Mouse (Mus musculus) heart, embryonic 16.5 days (tissue): ENCODE results near the gene Zfp119b. TPM values are rescaled to one million over a fixed set of nuclear protein-coding genes. Genes with fewer than 3 reads are reported as not detected.

Experiments
- ATAC-seq: fragments of 200-750 bp; cut with Nextera tagmentation; replicated peaks from 2 replicates; pipeline ENCODE4 v1.8.0; 2017; ENCODE audit warnings: moderate number of reproducible peaks; ENCODE audit not compliant: insufficient read depth, low FRiP score; ENCODE audit errors: extremely low read depth
- H3K27ac ChIP-seq: fragments of 300-500 bp; sonication (generic); 2 replicates; pipeline ENCODE4 v1.5.1; 2014; ENCODE audit warnings: mild to moderate bottlenecking, low read length, control low read depth, moderate library complexity
- H3K27me3 ChIP-seq: fragments of 300-500 bp; sonication (generic); 2 replicates; pipeline ENCODE4 v1.6.1; 2014; ENCODE audit warnings: low read length, mixed read lengths; ENCODE audit not compliant: control insufficient read depth, insufficient read depth
- H3K36me3 ChIP-seq: fragments of 300-500 bp; sonication (generic); 2 replicates; pipeline ENCODE4 v1.6.1; 2014; ENCODE audit not compliant: control insufficient read depth, insufficient read depth
- H3K4me1 ChIP-seq: fragments of 300-500 bp; sonication (generic); 2 replicates; pipeline ENCODE4 v1.6.1; 2014; ENCODE audit warnings: low read length, mixed read lengths; ENCODE audit not compliant: control insufficient read depth, insufficient read depth
- H3K4me2 ChIP-seq: fragments of 300-500 bp; sonication (generic); 2 replicates; pipeline ENCODE4 v1.6.1; 2014; ENCODE audit warnings: low read depth, mild to moderate bottlenecking, control low read depth, low read length
- H3K4me3 ChIP-seq: fragments of 300-500 bp; sonication (generic); 2 replicates; pipeline ENCODE4 v1.5.1; 2014; ENCODE audit warnings: mild to moderate bottlenecking, control low read depth, low read length
- H3K9ac ChIP-seq: fragments of 300-500 bp; sonication (generic); 2 replicates; pipeline ENCODE4 v1.6.1; 2014; ENCODE audit warnings: low read length, control low read depth
- H3K9me3 ChIP-seq: fragments of 300-500 bp; sonication (generic); replicated peaks from 2 replicates; pipeline ENCODE4 v1.6.1; 2016; ENCODE audit warnings: low read length; ENCODE audit not compliant: control insufficient read depth
- WGBS: fragments of 180-500 bp; shearing (Covaris S2); extraction: QIAGEN DNeasy Blood & Tissue Kit; methylation state at CpG from one replicate; pipeline ENCODE4 v1.1.7; 2014; 5-methylcytosine and 5-hydroxymethylcytosine counted together
- polyA plus RNA-seq: library from polyadenylated mRNA; unstranded; fragments of >200 nt; fragmentation: Nextera tagmentation; extraction: Ambion mirVana; gene quantifications from 2 replicates; pipeline ENCODE4 v1.2.1, GENCODE M21; 2015

Zfp119b gene
- polyA plus RNA-seq, 1 experiment from 2014 or later: 6.5 TPM

GRCm38 (mm10) chr17:55958918-55959728 lies 9.8 kb upstream of the Zfp119b start, which contains the start of gene Yju2:
Gene Yju2 (plus strand): TSS chr17:55959099.
- H3K4me2 ChIP-seq: peak within 1 kb of the TSS; percentile 66
- H3K4me1 ChIP-seq: peaks cover 14% of the 10 kb centered on the region
- no peaks in the 10 kb centered on the region for H3K9me3 ChIP-seq
- under 1% methylated on average over 45 of the region's 46 CpGs for WGBS
- H3K27ac ChIP-seq: peak within 1 kb of the TSS; percentile 98
- peak; percentile 92 for ATAC-seq
- H3K9ac ChIP-seq: peak within 1 kb of the TSS; percentile 82
- H3K27me3 ChIP-seq: peaks cover 18% of the 10 kb centered on the region
- peak within 1 kb of the TSS; percentile 73 for H3K4me3 ChIP-seq
- peaks cover 11% of the 10 kb centered on the region for H3K36me3 ChIP-seq

- H3K36me3 ChIP-seq: peaks cover 11% of the 10 kb centered on the region
- 38% methylated on average over 2 of the region's 2 CpGs for WGBS
- no peak for ATAC-seq
- no peaks in the 10 kb centered on the region for H3K9me3 ChIP-seq
- H3K4me1 ChIP-seq: peaks cover 14% of the 10 kb centered on the region
- peak overlapping the region; percentile 73 for H3K4me3 ChIP-seq
- peaks cover 22% of the 10 kb centered on the region for H3K27me3 ChIP-seq
- H3K4me2 ChIP-seq: peak overlapping the region; percentile 66
- peak overlapping the region; percentile 98 for H3K27ac ChIP-seq
- peak overlapping the region; percentile 72 for H3K9ac ChIP-seq
Measured at GRCm38 (mm10) chr17:55958584-55958886, 9.2 kb upstream of the Zfp119b start.

- Histone ChIP-seq H3K4me2 (peak overlapping the region; percentile 66), H3K9ac (peak overlapping the region; percentile 72), H3K4me1 (peaks cover 14% of the 10 kb centered on the region), H3K36me3 (peaks cover 11% of the 10 kb centered on the region), H3K9me3 (no peaks in the 10 kb centered on the region), H3K4me3 (peak overlapping the region; percentile 73), H3K27ac (peak overlapping the region; percentile 98), H3K27me3 (peaks cover 22% of the 10 kb centered on the region)
- ATAC-seq: no peak
- WGBS: 74% methylated on average over 13 of the region's 13 CpGs
Measured at GRCm38 (mm10) chr17:55957726-55958583, 8.7 kb upstream of the Zfp119b start.

DNA sequence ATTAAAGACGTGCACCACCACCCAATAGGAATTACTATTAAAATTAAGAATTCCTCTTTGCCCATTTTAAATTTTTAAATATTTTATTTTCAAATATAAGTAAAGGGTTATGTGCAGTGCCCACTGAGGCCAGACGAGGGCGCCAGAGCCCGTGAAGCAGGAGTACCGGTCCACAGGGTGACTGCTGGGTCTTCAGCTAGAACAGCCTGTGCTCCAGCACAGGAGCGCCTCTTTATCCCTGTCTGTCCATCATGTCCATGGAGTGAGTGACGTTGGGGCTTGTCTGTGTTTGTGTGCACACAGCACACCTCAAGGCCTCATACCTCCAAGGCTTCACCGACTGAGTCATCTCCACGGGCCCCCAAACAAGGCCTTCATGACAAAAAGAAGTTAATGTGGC lies 7.9 kb upstream of the Zfp119b start:
- H3K4me2 ChIP-seq: no peak overlapping the region
- H3K4me1 ChIP-seq: peaks cover 14% of the 10 kb centered on the region
- peaks cover 22% of the 10 kb centered on the region for H3K27me3 ChIP-seq
- ATAC-seq: no peak
- H3K9me3 ChIP-seq: no peaks in the 10 kb centered on the region
- no peak overlapping the region for H3K27ac ChIP-seq
- H3K4me3 ChIP-seq: no peak overlapping the region
- H3K36me3 ChIP-seq: peaks cover 9% of the 10 kb centered on the region
- H3K9ac ChIP-seq: no peak overlapping the region
- 14% methylated on average over 9 of the region's 9 CpGs for WGBS

DNA sequence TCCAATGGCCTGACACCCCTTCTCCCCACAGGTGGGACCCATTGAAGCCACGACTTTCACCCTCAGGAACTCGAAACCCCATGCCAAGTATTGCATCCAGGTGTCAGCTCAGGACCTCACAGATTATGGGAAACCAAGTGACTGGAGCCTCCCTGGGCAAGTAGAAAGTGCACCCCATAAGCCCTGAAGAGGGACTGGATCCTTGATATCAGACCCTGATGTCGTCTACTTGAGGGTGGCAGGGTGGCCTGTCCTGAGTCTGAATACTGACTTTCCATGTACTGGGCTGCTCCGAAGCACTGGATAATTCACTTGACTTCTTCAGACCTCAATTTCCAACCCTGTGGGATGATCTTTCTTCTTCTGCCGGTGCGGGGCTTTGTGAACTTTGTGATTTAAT lies 7.3 kb upstream of the Zfp119b start:
- WGBS: 36% methylated on average over 6 of the region's 6 CpGs
- peaks cover 22% of the 10 kb centered on the region for H3K27me3 ChIP-seq
- no peak overlapping the region for H3K9ac ChIP-seq
- H3K4me1 ChIP-seq: peaks cover 14% of the 10 kb centered on the region
- peak overlapping the region; percentile 48 for H3K4me3 ChIP-seq
- peaks cover 3% of the 10 kb centered on the region; the same call in 1 of the 2 replicates for H3K36me3 ChIP-seq
- no peak for ATAC-seq
- no peaks in the 10 kb centered on the region for H3K9me3 ChIP-seq
- no peak overlapping the region for H3K27ac ChIP-seq
- H3K4me2 ChIP-seq: peak overlapping the region; percentile 64

DNA sequence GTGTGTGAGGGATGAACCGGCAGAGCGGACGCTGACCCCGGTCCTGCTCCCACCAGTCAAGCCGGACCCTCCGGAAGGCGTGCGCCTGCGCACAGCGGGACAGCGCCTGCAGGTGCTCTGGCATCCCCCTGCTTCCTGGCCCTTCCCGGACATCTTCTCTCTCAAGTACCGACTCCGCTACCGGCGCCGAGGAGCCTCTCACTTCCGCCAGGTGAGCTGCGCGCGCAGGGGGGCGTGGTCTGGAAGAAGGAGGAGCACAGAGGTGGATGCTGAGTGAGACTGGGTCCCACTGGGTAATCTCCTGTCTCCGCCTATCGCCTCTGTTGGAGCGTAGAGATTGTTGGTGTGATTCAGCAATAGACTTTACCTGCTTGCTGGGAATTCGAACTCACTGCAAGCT lies 6.8 kb upstream of the Zfp119b start:
- WGBS: 1% methylated on average over 26 of the region's 26 CpGs
- no peak for ATAC-seq
- Histone ChIP-seq H3K9me3 (no peaks in the 10 kb centered on the region), H3K4me2 (peak overlapping the region; percentile 64), H3K36me3 (0 out of 2 replicates have a peak, but pooled peaks cover 2% of the 10 kb centered on the region), H3K9ac (peak overlapping the region; percentile 37; the same call in 1 of the 2 replicates), H3K4me1 (peaks cover 14% of the 10 kb centered on the region), H3K27ac (no peak overlapping the region), H3K4me3 (peak overlapping the region; percentile 48), H3K27me3 (peaks cover 22% of the 10 kb centered on the region)

GRCm38 (mm10) chr17:55954229-55954628 lies 4.9 kb upstream of the Zfp119b start:
- Histone ChIP-seq H3K36me3 (no peaks in the 10 kb centered on the region), H3K9me3 (no peaks in the 10 kb centered on the region), H3K4me2 (no peak overlapping the region), H3K4me3 (no peak overlapping the region), H3K9ac (no peak overlapping the region), H3K27me3 (peaks cover 22% of the 10 kb centered on the region), H3K27ac (no peak overlapping the region), H3K4me1 (peaks cover 9% of the 10 kb centered on the region)
- no peak for ATAC-seq
- WGBS: 33% methylated on average over 16 of the region's 16 CpGs

DNA sequence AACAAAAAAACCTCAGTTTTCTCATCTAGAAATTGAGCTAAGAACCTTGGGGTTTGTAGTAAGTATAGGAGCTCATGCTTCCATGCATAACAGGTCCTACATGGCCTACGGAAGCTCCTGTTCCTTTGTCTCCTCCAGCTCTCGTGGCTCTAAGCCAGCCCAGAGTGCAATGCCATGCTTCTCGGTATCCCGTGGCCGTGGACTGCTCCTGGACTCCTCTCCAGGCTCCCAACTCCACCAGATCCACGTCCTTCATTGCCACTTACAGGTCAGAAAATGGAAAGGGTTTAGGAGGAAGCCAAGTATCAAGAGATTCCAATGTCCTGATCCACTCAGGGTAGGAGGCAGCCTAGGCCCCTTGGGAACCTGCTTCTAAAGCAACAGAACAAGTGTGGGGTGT lies 4.5 kb upstream of the Zfp119b start:
- Histone ChIP-seq H3K36me3 (no peaks in the 10 kb centered on the region), H3K27ac (no peak overlapping the region)

More for the DNA sequence above, 4.5 kb upstream of the Zfp119b start:
- Histone ChIP-seq H3K27me3 (peaks cover 22% of the 10 kb centered on the region), H3K4me2 (no peak overlapping the region), H3K9ac (no peak overlapping the region), H3K4me1 (peaks cover 9% of the 10 kb centered on the region), H3K9me3 (no peaks in the 10 kb centered on the region), H3K4me3 (no peak overlapping the region)
- no peak for ATAC-seq
- 70% methylated on average over 6 of the region's 6 CpGs for WGBS
